Mouse (Mus musculus) retina, postnatal 1 day (tissue): Measurements from ENCODE around the gene Gm5767.

Experiments used
- DNase-seq: peaks from one replicate; pipeline ENCODE4 v3.0.0-alpha.2; 2012

The Gm5767 gene

GRCm38 (mm10) chr16:8670041-8671035 is 10.2 kb upstream of the Gm5767 start:
- peak; percentile 91 for DNase-seq

GRCm38 (mm10) chr16:8671551-8672349 is 8.8 kb upstream of the Gm5767 start, which contains the start of gene Carhsp1:
TSS of gene Carhsp1 (minus strand) at chr16:8672155.
- DNase-seq = peak; percentile 97

GRCm38 (mm10) chr16:8672350-8672687 is 8.3 kb upstream of the Gm5767 start:
- DNase-seq = no peak

- no peak for DNase-seq
These were observed 7.8 kb upstream of the Gm5767 start for GRCm38 (mm10) chr16:8672811-8673210.

DNA sequence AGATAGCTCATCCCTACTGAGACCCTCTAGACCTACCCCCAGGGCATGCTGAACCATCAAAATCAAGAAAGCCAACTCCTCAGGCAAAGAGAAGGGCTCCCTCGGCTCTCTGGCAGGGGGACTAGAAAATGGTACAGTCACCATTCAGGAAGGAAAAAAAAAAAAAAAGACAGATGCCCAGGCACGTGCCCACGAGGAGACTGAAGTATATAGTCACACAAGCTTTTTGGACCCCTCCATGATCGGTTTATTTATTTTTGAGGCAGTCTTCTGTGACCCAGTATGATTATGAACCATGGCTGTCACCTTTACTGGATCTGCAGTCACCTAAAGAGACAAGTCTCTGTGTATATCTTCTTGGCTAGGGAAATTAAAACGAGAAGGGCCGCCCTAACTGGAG is 7.2 kb upstream of the Gm5767 start:
- no peak for DNase-seq

DNA sequence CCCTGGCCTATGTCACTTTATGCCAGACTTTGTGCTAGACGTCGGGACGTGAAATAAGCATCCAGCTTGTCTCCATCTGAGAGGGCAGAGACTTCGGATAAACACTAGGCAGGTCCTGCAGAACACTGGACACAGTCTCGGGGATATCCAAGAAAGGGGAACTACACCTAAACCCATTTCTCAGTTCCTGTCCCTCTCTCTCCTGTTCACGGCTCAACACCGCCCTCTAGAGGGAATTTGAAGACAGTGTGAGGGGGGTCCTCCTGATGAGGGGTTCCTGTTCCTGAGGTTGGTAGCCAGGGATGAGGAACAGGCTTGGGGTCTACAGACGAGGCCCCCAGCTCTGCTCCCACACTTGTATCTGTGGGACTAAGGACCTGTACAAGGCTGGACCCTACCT is 6.4 kb upstream of the Gm5767 start:
- DNase-seq = peak; percentile 89

DNA sequence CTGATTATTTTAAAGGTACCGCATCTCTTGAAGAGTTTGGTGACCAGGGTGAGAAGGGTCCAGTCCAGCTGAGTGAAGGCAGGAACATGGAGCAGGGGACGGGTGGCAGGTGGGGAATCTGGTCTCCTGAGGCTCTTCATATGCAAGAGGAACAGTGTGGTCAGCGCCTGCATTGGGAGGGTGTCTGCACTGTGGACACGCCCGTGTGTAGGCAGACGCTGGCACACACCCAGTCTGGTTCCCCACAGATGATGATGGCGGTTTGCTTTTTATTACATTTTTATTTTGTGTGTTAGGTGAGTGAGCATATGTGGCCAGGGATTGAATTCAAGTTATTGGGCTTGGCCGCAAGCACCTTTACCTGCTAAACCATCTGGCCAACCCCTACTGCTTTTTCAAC is 5.0 kb upstream of the Gm5767 start:
- no peak for DNase-seq

- no peak for DNase-seq
These were observed 4.3 kb upstream of the Gm5767 start for GRCm38 (mm10) chr16:8676228-8676627.

DNA sequence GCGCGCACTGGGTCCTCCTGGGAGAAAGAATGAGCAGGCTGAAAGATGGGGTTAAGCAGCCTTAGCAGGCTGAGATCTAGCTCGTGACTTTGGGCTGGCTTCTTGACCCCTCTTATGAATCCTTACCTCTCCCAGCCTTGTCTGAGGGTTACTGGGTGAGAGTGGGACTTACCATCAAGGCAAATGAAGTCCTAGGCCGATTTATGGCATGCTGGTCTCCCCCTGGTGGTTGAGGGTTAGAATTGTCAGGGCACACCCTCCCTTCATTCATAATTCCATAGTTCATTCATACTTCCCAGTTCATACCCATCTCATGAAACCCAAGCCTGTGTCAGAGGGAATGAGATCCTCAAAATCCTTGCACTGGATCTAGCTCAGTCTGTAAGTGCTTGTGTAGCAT is 3.8 kb upstream of the Gm5767 start:
- DNase-seq = peak; percentile 79

- DNase-seq = no peak
These were observed 2.5 kb upstream of the Gm5767 start for GRCm38 (mm10) chr16:8678035-8678434.

GRCm38 (mm10) chr16:8678676-8679075 is 1.9 kb upstream of the Gm5767 start:
- DNase-seq = no peak

DNA sequence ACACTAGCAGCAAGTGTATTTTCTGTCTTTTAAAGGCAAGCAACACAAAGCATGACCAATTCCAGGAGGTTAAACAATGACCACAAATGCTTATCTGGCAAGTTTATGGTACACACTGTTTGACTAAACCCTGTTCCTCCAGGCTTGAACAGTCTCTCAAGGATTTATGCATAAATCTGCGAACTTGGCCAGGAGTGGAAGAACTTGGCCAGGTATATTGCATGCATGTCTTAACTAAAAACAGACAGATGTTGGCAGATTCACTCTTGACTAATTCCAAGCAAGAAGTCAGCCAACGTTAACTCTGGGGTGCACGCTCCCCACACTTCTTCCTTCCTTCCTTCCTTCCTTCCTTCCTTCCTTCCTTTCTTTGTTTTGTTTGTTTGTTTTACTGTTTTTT is 790 bp upstream of the Gm5767 start:
- no peak for DNase-seq

- DNase-seq = no peak
These were observed 4.5 kb downstream of the Gm5767 start for GRCm38 (mm10) chr16:8685087-8685486.

DNA sequence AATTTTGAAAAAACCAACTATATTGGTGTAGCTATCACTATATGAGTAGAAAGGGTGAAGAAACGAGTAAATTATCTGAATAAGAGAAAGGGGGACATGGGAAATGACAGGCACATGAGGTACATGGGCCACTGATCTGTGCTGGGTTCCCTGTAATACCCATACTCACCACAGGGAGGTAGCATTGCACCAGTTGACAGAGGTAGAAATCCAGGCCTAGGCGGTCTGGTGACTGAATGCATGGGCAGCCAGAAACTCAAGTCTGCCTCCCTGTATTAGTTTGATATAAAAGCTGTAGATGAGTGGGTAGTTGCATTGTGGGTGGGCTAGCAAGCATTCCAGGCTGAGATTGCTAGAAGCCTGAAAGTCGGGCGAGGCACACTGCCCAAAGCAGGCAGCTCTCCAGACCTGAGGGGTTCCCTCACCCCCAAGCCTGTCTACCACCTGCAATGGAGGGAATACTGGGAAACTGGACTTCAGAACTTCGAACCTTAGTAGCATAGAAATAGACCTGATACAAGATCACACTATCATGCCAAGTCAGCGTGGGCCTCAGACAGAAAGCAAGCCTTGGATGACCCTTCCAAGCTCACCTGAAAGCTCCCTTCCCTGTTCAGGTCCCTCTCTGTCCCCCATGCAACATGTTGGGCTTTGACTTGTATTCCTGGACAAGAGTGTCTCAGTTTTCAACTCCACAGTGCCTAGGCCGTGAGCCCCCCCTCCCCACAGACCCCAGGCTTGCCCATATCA is 5.7 kb downstream of the Gm5767 start:
- DNase-seq = peak; percentile 84

- DNase-seq = no peak
These were observed 6.4 kb downstream of the Gm5767 start for GRCm38 (mm10) chr16:8686871-8687535.

DNA sequence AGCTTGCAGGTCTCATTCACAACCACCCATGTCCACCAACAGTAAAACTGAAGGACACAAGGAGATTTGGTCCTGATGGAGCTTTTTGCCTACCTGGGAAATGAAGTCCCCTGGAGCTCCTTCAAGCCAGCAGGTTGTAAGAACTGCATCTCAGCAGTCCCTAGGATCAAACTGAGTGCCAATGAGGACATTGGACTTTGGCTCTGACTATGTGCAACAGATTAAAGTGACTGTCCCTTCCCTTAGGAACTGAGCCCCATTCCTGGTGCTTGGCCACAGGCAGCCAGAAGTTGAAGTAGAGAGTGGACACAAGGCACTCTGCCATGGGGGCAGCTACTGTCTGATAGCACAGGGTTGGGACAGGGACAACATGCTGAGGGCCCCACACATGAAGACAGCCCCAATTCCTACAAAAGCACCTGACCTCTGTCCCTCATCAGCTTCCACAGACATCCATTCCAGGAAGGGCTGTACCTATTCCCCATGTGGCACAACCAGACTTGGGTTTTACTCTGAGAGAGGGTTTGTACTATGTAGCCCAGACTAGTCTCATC is 7.1 kb downstream of the Gm5767 start:
- no peak for DNase-seq

- DNase-seq = peak; percentile 49
These were observed 9.5 kb downstream of the Gm5767 start for GRCm38 (mm10) chr16:8689979-8690656.

DNA sequence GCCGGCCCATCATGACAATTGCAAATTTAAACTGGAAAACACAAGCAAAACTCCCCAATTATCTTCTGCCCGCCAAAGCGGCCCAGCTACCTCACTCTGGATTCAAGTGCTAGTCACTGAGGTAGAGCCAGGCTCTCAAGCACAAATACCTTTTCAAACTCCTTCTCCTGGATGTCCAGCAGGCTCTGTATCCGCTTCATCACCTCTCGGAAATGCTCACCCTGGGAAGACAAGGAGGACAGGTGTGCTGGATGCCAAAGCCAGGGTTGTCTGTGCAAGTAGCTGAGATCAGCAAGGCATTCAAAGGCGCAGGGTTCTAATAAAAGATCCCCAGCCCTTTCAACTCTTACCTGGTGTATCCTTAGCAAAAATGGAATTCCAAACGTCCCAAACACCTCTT is 10.6 kb downstream of the Gm5767 start:
- no peak for DNase-seq

GRCm38 (mm10) chr16:8699556-8699955 is 19.0 kb downstream of the Gm5767 start:
- no peak for DNase-seq

- peak; percentile 17 for DNase-seq
These were observed 20.0 kb downstream of the Gm5767 start for GRCm38 (mm10) chr16:8700586-8700985.

DNA sequence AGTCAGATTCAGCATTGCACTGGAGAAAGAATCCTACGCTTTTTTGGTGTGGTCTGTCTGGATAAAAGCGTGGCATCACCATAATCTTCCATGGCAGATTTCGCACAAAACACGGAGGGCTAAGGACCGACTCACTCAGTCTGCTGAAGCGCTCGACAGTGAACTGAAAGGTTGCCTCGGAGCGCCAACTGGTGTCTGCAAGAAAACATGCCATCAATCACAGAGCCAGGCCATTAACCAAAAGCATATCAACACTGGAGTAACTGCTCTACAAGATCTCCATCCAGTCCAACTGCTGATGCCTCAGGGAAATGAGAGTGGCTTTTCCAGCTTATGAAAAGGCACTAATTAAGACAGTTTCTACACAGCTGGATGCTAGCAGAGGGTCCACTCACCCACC is 31.4 kb downstream of the Gm5767 start:
- no peak for DNase-seq

DNA sequence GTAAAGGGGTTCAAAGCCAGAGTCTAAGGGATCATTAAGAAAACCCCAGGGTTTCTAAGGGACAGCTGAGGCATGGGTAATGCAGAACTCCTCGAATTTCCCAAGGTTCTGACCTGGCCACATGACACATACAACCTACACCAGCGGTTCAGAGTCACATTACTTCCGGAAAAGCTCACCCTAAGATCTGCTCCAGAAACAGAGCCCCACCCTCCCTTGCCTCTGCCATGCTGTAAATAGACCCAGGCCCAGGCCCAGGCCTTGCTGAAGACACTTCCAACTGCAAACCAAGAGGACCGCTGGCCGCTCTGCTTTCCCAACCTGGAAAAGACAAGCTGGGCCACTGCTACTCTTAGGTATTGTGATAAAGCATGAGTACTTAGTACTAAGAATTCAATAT is 34.3 kb downstream of the Gm5767 start:
- DNase-seq = no peak
